ENCODE assay signal across 8 mouse cellular contexts in the genomic region with DNA sequence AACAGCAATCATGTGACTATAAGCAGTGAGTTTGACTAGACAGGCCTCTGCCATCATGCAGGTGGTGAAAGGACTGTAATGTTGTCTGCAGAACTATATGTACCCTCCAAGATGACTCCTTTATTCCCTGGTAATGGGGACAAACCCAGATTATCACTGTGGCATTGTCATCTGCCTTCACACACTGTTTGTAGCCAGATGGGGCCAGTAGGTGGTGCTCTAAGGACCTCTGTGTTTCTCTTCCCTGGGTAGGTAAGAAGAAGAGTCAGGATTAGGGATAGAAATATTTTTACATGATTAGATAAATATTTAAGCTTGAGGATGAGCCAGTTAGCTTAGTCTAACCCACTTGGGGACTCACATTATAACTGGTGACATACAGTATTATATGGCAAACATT. TPM values are rescaled to one million over a fixed set of nuclear protein-coding genes. Genes with fewer than 3 reads are reported as not detected.
DNase-seq lines count a peak whose midpoint lies in the region; ATAC-seq lines count a peak whose summit lies in the region.

No protein-coding gene starts in this region.

- no peak overlapping the region for H3K9ac ChIP-seq in hindbrain, embryonic 14.5 days

- H3K4me2 ChIP-seq in hindbrain, embryonic 14.5 days (replicated peaks) = no peak overlapping the region

- no peaks in the 10 kb centered on the region for H3K9me3 ChIP-seq in hindbrain, embryonic 14.5 days (ENCODE audit: control insufficient read depth, low read length)

- no peak overlapping the region for H3K27ac ChIP-seq in hindbrain, embryonic 14.5 days

- H3K4me3 ChIP-seq in hindbrain, embryonic 14.5 days (replicated peaks; ENCODE audit: low read length) = no peak overlapping the region

- peak; percentile 51; the same call in 1 of the 2 replicates for ATAC-seq in hindbrain, embryonic 14.5 days (ENCODE audit: low FRiP score)
- ATAC-seq in megakaryocyte-erythroid progenitor cell, adult 5-6 weeks (replicated peaks; ENCODE audit: low FRiP score, low TSS enrichment, poor library complexity, severe bottlenecking) = no peak

- H3K27me3 ChIP-seq in hindbrain, embryonic 14.5 days (ENCODE audit: control insufficient read depth, insufficient read depth, low read length) = no peaks in the 10 kb centered on the region

- peak; percentile 62 for DNase-seq in ovary, postnatal 36 days (ENCODE audit: low spot score)
- no peak for DNase-seq in ovary, adult 18-20 months (ENCODE audit: low spot score)
- peak; percentile 55 for DNase-seq in ZHBTc4 (ENCODE audit: low read depth, low spot score)
- peak; percentile 71 for DNase-seq in embryo, embryonic 10.5 days (ENCODE audit: low spot score)
- peak; percentile 74 for DNase-seq in hindbrain, embryonic 14.5 days (ENCODE audit: low spot score)
- peak; percentile 42 to 49 for DNase-seq in left cerebral cortex, postnatal 36 days (ENCODE audit: low spot score in 2 of 2)
- DNase-seq in naive thymus-derived CD4-positive, alpha-beta T cell, adult 2 months (ENCODE audit: low read depth) = peak; percentile 49

- H3K4me1 ChIP-seq in hindbrain, embryonic 14.5 days (replicated peaks; ENCODE audit: control insufficient read depth, insufficient read depth, low read length) = no peaks in the 10 kb centered on the region

- intact Hi-C loops in left cerebral cortex, postnatal 36 days (cut with DNase I) = loop anchor here (1.0 kb wide), 1 partner anchor 237 kb away; no protein-coding TSS in a partner anchor

- peaks cover 87% of the 10 kb centered on the region for H3K36me3 ChIP-seq in hindbrain, embryonic 14.5 days (replicated peaks; ENCODE audit: control insufficient read depth, insufficient read depth)

RNA-seq across cellular contexts. Expression of gene Polr1a, which starts 19.1 kb away (rescaled TPM):
- polyA plus RNA-seq in hindbrain, embryonic 14.5 days (2014; fragmentation: Nextera tagmentation; extraction: Ambion mirVana) = 18.1 and 20.4 TPM in 2 replicates
- total RNA-seq in left cerebral cortex, postnatal 36 days (2021) = 10 to 100 TPM; 27.0 to 33.3 TPM
- total RNA-seq in megakaryocyte-erythroid progenitor cell, adult 5-6 weeks (2014; fragmentation: Nextera tagmentation) = 64.8 and 73.2 TPM in 2 replicates
- 91.2 and 118 TPM in 2 replicates for total RNA-seq in megakaryocyte-erythroid progenitor cell, adult 5-6 weeks (2017)

RNA-seq across cellular contexts. Expression of gene Ptcd3, which starts 19.4 kb away (rescaled TPM):
- polyA plus RNA-seq in hindbrain, embryonic 14.5 days (2014; fragmentation: Nextera tagmentation; extraction: Ambion mirVana) = 91.1 and 92.0 TPM in 2 replicates
- total RNA-seq in left cerebral cortex, postnatal 36 days (2021) = 10 to 100 TPM; 62.2 to 76.6 TPM
- 181 and 208 TPM in 2 replicates for total RNA-seq in megakaryocyte-erythroid progenitor cell, adult 5-6 weeks (2014; fragmentation: Nextera tagmentation)
- 211 and 291 TPM in 2 replicates for total RNA-seq in megakaryocyte-erythroid progenitor cell, adult 5-6 weeks (2017)
